Mouse (Mus musculus) embryonic facial prominence, embryonic 13.5 days (tissue): ENCODE results near the gene Ifi35. TPM values are rescaled to one million over a fixed set of nuclear protein-coding genes. Genes with fewer than 3 reads are reported as not detected.

ENCODE experiments used
- ATAC-seq: fragments of 200-750 bp; cut with Nextera tagmentation; 2 replicates; pipeline ENCODE4 v1.8.0; 2017; ENCODE audit warnings: low read depth; ENCODE audit not compliant: insufficient number of reproducible peaks, insufficient read depth, low FRiP score, low TSS enrichment
- H3K27ac ChIP-seq: fragments of 300-500 bp; sonication (generic); 2 replicates; pipeline ENCODE4 v1.5.1; 2015; ENCODE audit warnings: moderate library complexity, mild to moderate bottlenecking, inconsistent platforms
- H3K27me3 ChIP-seq: fragments of 300-500 bp; sonication (generic); 2 replicates; pipeline ENCODE4 v1.6.1; 2015; ENCODE audit warnings: mild to moderate bottlenecking, inconsistent platforms
- H3K36me3 ChIP-seq: fragments of 300-500 bp; sonication (generic); 2 replicates; pipeline ENCODE4 v1.6.1; 2015; ENCODE audit warnings: mild to moderate bottlenecking, inconsistent platforms
- H3K4me1 ChIP-seq: fragments of 300-500 bp; sonication (generic); 2 replicates; pipeline ENCODE4 v1.6.1; 2015; ENCODE audit warnings: inconsistent platforms
- H3K4me2 ChIP-seq: fragments of 300-500 bp; sonication (generic); 2 replicates; pipeline ENCODE4 v1.6.1; 2015; ENCODE audit warnings: moderate library complexity, mild to moderate bottlenecking, inconsistent platforms
- H3K4me3 ChIP-seq: fragments of 300-500 bp; sonication (generic); 2 replicates; pipeline ENCODE4 v1.5.1; 2015; ENCODE audit warnings: mild to moderate bottlenecking, inconsistent platforms
- H3K9ac ChIP-seq: fragments of 300-500 bp; sonication (generic); 2 replicates; pipeline ENCODE4 v1.6.1; 2015; ENCODE audit warnings: mild to moderate bottlenecking, inconsistent platforms
- H3K9me3 ChIP-seq: fragments of 300-500 bp; sonication (generic); 2 replicates; pipeline ENCODE4 v1.6.1; 2016; ENCODE audit warnings: inconsistent platforms
- WGBS: fragments of 180-500 bp; shearing (Covaris S2); methylation state at CpG from one replicate; pipeline ENCODE4 v1.1.7; 2015; ENCODE audit warnings: mixed read lengths; 5-methylcytosine and 5-hydroxymethylcytosine counted together
- polyA plus RNA-seq: library from polyadenylated mRNA; unstranded; fragments of >200 nt; fragmentation: Nextera tagmentation; extraction: Ambion mirVana; gene quantifications from 2 replicates; pipeline ENCODE4 v1.2.1, GENCODE M21; 2015

Gene Ifi35
- polyA plus RNA-seq: 9.1 and 10.9 TPM in 2 replicates

GRCm38 (mm10) chr11:101448274-101448746 lies at the start of gene Ifi35:
Gene Ifi35, plus strand, starts transcription at chr11:101448407.
- peak within 1 kb of the TSS; percentile 72 for H3K27ac ChIP-seq
- WGBS: 21% methylated on average over 10 of the region's 10 CpGs
- H3K27me3 ChIP-seq: no peaks in the 10 kb centered on the region
- no peaks in the 10 kb centered on the region for H3K9me3 ChIP-seq
- H3K9ac ChIP-seq: peak within 1 kb of the TSS; percentile 59
- H3K4me1 ChIP-seq: peaks cover 22% of the 10 kb centered on the region
- H3K4me2 ChIP-seq: peak within 1 kb of the TSS; percentile 55
- H3K36me3 ChIP-seq: peaks cover 29% of the 10 kb centered on the region
- ATAC-seq: peak; percentile 32; the same call in 1 of the 2 replicates
- H3K4me3 ChIP-seq: peak within 1 kb of the TSS; percentile 36

GRCm38 (mm10) chr11:101415306-101415705 lies 32.9 kb upstream of the Ifi35 start:
- WGBS: 70% methylated on average over 2 of the region's 2 CpGs
- Histone ChIP-seq H3K27me3 (no peaks in the 10 kb centered on the region), H3K4me3 (no peak overlapping the region), H3K9me3 (no peaks in the 10 kb centered on the region), H3K27ac (no peak overlapping the region), H3K9ac (no peak overlapping the region), H3K36me3 (peaks cover 37% of the 10 kb centered on the region), H3K4me2 (no peak overlapping the region), H3K4me1 (peaks cover 7% of the 10 kb centered on the region)
- no peak for ATAC-seq

GRCm38 (mm10) chr11:101416433-101417100 lies 31.6 kb upstream of the Ifi35 start:
- H3K4me1 ChIP-seq: peaks cover 7% of the 10 kb centered on the region
- H3K27ac ChIP-seq: peak overlapping the region; percentile 82
- H3K27me3 ChIP-seq: no peaks in the 10 kb centered on the region
- peak overlapping the region; percentile 86 for H3K4me2 ChIP-seq
- WGBS: under 1% methylated on average over 11 of the region's 11 CpGs
- H3K36me3 ChIP-seq: peaks cover 24% of the 10 kb centered on the region
- 0 out of 2 replicates have a peak, but pooled peaks have one; percentile 34 for ATAC-seq
- peak overlapping the region; percentile 82 for H3K4me3 ChIP-seq
- H3K9ac ChIP-seq: peak overlapping the region; percentile 91
- no peaks in the 10 kb centered on the region for H3K9me3 ChIP-seq

GRCm38 (mm10) chr11:101417101-101417855 lies 30.9 kb upstream of the Ifi35 start, which contains the start of gene Aarsd1:
Gene Aarsd1, minus strand, starts transcription at chr11:101417615.
- H3K27me3 ChIP-seq: no peaks in the 10 kb centered on the region
- H3K4me3 ChIP-seq: peak within 1 kb of the TSS; percentile 82
- peaks cover 7% of the 10 kb centered on the region for H3K4me1 ChIP-seq
- peak within 1 kb of the TSS; percentile 82 for H3K27ac ChIP-seq
- H3K36me3 ChIP-seq: peaks cover 17% of the 10 kb centered on the region
- no peaks in the 10 kb centered on the region for H3K9me3 ChIP-seq
- under 1% methylated on average over 45 of the region's 45 CpGs for WGBS
- H3K4me2 ChIP-seq: peak within 1 kb of the TSS; percentile 86
- ATAC-seq: peak; percentile 78; the same call in 1 of the 2 replicates
- H3K9ac ChIP-seq: peak within 1 kb of the TSS; percentile 91

GRCm38 (mm10) chr11:101418991-101419390 lies 29.2 kb upstream of the Ifi35 start:
- no peak overlapping the region for H3K9ac ChIP-seq
- ATAC-seq: no peak

GRCm38 (mm10) chr11:101419610-101420009 lies 28.6 kb upstream of the Ifi35 start:
- H3K9me3 ChIP-seq: no peaks in the 10 kb centered on the region
- no peak overlapping the region for H3K27ac ChIP-seq
- H3K9ac ChIP-seq: no peak overlapping the region
- H3K4me1 ChIP-seq: peaks cover 17% of the 10 kb centered on the region
- H3K36me3 ChIP-seq: no peaks in the 10 kb centered on the region
- H3K4me3 ChIP-seq: no peak overlapping the region
- H3K27me3 ChIP-seq: no peaks in the 10 kb centered on the region
- 24% methylated on average over 3 of the region's 3 CpGs for WGBS
- no peak overlapping the region for H3K4me2 ChIP-seq
- ATAC-seq: no peak

More at GRCm38 (mm10) chr11:101418991-101419390, 29.2 kb upstream of the Ifi35 start:
- no peak overlapping the region for H3K4me3 ChIP-seq
- peaks cover under 1% of the 10 kb centered on the region for H3K36me3 ChIP-seq
- no peaks in the 10 kb centered on the region for H3K27me3 ChIP-seq
- peaks cover 13% of the 10 kb centered on the region for H3K4me1 ChIP-seq
- H3K27ac ChIP-seq: no peak overlapping the region
- WGBS: 51% methylated on average over 6 of the region's 6 CpGs
- H3K4me2 ChIP-seq: no peak overlapping the region
- no peaks in the 10 kb centered on the region for H3K9me3 ChIP-seq

- no peak overlapping the region for H3K4me3 ChIP-seq
- H3K4me1 ChIP-seq: peaks cover 17% of the 10 kb centered on the region
- WGBS: 91% methylated on average over 5 of the region's 5 CpGs
- no peak for ATAC-seq
- H3K27me3 ChIP-seq: no peaks in the 10 kb centered on the region
- H3K4me2 ChIP-seq: no peak overlapping the region
- no peak overlapping the region for H3K9ac ChIP-seq
- H3K9me3 ChIP-seq: no peaks in the 10 kb centered on the region
- no peaks in the 10 kb centered on the region for H3K36me3 ChIP-seq
- H3K27ac ChIP-seq: no peak overlapping the region
Observed at GRCm38 (mm10) chr11:101420148-101420547, 28.1 kb upstream of the Ifi35 start.

- H3K36me3 ChIP-seq: peaks cover 4% of the 10 kb centered on the region
- peak within 1 kb of the TSS; percentile 93 for H3K4me2 ChIP-seq
- 4% methylated on average over 23 of the region's 23 CpGs for WGBS
Observed at GRCm38 (mm10) chr11:101424105-101424851, 23.9 kb upstream of the Ifi35 start, which contains the start of gene Gm27029. Gene Gm27029, minus strand, starts transcription at chr11:101424796.

GRCm38 (mm10) chr11:101424925-101425813 lies 23.0 kb upstream of the Ifi35 start, which contains the start of the genes Rundc1 and Ptges3l:
Gene Rundc1, plus strand, starts transcription at chr11:101425085.
Gene Ptges3l, minus strand, starts transcription at chr11:101425333.
- under 1% methylated on average over 81 of the region's 81 CpGs for WGBS

More at GRCm38 (mm10) chr11:101424105-101424851, 23.9 kb upstream of the Ifi35 start, which contains the start of gene Gm27029:
- peak within 1 kb of the TSS; percentile 97 for H3K4me3 ChIP-seq
- ATAC-seq: peak; percentile 67; the same call in 1 of the 2 replicates
- peaks cover 27% of the 10 kb centered on the region for H3K4me1 ChIP-seq
- no peaks in the 10 kb centered on the region for H3K27me3 ChIP-seq
- peak within 1 kb of the TSS; percentile 82 for H3K27ac ChIP-seq
- peak within 1 kb of the TSS; percentile 86 for H3K9ac ChIP-seq
- H3K9me3 ChIP-seq: no peaks in the 10 kb centered on the region

GRCm38 (mm10) chr11:101426165-101426564 lies 22.0 kb upstream of the Ifi35 start:
- peaks cover 27% of the 10 kb centered on the region for H3K4me1 ChIP-seq
- H3K4me3 ChIP-seq: peak overlapping the region; percentile 97
- peak overlapping the region; percentile 93 for H3K4me2 ChIP-seq
- no peak for ATAC-seq
- WGBS: 52% methylated on average over 8 of the region's 8 CpGs
- H3K9ac ChIP-seq: peak overlapping the region; percentile 86
- no peaks in the 10 kb centered on the region for H3K27me3 ChIP-seq
- H3K36me3 ChIP-seq: peaks cover 23% of the 10 kb centered on the region
- no peaks in the 10 kb centered on the region for H3K9me3 ChIP-seq
- H3K27ac ChIP-seq: no peak overlapping the region

More at GRCm38 (mm10) chr11:101424925-101425813, 23.0 kb upstream of the Ifi35 start, which contains the start of the genes Rundc1 and Ptges3l:
- Histone ChIP-seq H3K27me3 (no peaks in the 10 kb centered on the region), H3K27ac (peak within 1 kb of the TSS; percentile 82), H3K4me2 (peak within 1 kb of the TSS; percentile 93), H3K36me3 (peaks cover 13% of the 10 kb centered on the region), H3K9me3 (no peaks in the 10 kb centered on the region), H3K9ac (peak within 1 kb of the TSS; percentile 86), H3K4me1 (peaks cover 27% of the 10 kb centered on the region), H3K4me3 (peak within 1 kb of the TSS; percentile 97)
- peak; percentile 88 for ATAC-seq
